Mouse (Mus musculus) liver, postnatal 0 days (tissue): Measurements from ENCODE around the gene Rgmb.

Experiments
- CTCF ChIP-seq: sonication (generic); IDR thresholded peaks from 2 replicates; pipeline ENCODE4 v1.5.1; 2016; ENCODE audit warnings: antibody characterized with exemption, low read depth
- EP300 ChIP-seq: IDR thresholded peaks from 2 replicates; pipeline ENCODE4 v1.6.1; 2016; ENCODE audit warnings: antibody characterized with exemption, low read depth, mild to moderate bottlenecking

GRCm38 (mm10) chr17:15769081-15769724, 61.6 kb downstream of the Rgmb start:
- TF ChIP-seq CTCF (no peak), EP300 (no peak)
